In the genomic region with DNA sequence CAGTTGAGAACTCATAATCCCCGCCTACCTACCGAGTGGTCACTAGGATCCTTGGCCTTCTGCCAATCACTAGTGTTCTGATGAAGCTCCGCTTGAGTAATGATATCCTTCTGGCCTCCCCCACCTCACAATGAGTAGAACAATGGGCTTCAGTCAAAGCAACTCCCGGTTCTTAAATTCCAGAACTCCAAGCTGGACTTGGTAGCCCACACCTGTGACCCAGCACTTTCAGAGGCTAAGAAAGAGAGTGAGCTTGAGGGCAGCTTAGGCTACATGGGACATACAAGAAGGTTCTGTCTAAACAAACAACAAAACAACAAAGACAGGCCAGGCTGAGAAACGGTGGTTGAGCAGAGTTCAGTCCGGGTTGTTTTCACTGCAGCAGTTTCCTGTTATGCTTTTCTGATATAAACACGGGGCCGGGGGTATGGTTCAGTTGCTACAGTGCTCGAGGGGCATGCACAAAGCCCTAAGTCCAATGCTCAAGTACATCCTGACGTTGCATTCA, we compare ENCODE assay signal across 8 mouse cellular contexts. TPM values are rescaled to one million over a fixed set of nuclear protein-coding genes. Genes with fewer than 3 reads are reported as not detected.
A peak's percentile ranks its signal among the peaks of the same experiment; 100 is the strongest.
DNase-seq lines count a peak whose midpoint lies in the region; ATAC-seq and TF ChIP-seq lines count a peak whose summit lies in the region.

No protein-coding gene starts in this region.

- WGBS in kidney, embryonic 15.5 days: 39% methylated on average over 10 of the region's 10 CpGs
- WGBS in olfactory bulb, adult 2 months: 61% methylated on average over 10 of the region's 10 CpGs

- 0 out of 2 replicates have a peak, but pooled peaks have one; percentile 19 for ATAC-seq in kidney, embryonic 15.5 days (replicated peaks; ENCODE audit: low FRiP score)

- no peaks in the 10 kb centered on the region for H3K9me3 ChIP-seq in kidney, embryonic 15.5 days (replicated peaks)

- no peak for TF ChIP-seq POLR2A in olfactory bulb, adult 2 months (IDR thresholded peaks at IDR 0.05; ENCODE audit: insufficient read depth, low read depth, low read length)

- peak; percentile 7 for DNase-seq in embryo, embryonic 10.5 days (ENCODE audit: low spot score)
- DNase-seq in embryo, embryonic 9.5 days (ENCODE audit: extremely low spot score): no peak
- DNase-seq in heart, adult 8-10 months (ENCODE audit: low spot score): peak; percentile 51
- DNase-seq in layer of hippocampus, postnatal 10 days (ENCODE audit: low spot score in 2 of 2): no peak
- DNase-seq in embryo, embryonic 10 days (ENCODE audit: low spot score): no peak
- no peak for DNase-seq in ovary, adult 18-20 months (ENCODE audit: low spot score)

- no peak overlapping the region for H3K4me3 ChIP-seq in kidney, embryonic 15.5 days (replicated peaks)
- H3K4me3 ChIP-seq in olfactory bulb, adult 2 months (ENCODE audit: insufficient read depth, low read depth, low read length): no peak overlapping the region

- no peaks in the 10 kb centered on the region for H3K27me3 ChIP-seq in kidney, embryonic 15.5 days

- TF ChIP-seq CTCF in olfactory bulb, adult 2 months (IDR thresholded peaks at IDR 0.05; ENCODE audit: insufficient read depth, low read depth, low read length): no peak

- H3K4me2 ChIP-seq in kidney, embryonic 15.5 days: 0 out of 2 replicates have a peak overlapping the region, but pooled peaks have one; percentile 7

- H3K4me1 ChIP-seq in kidney, embryonic 15.5 days: peaks cover 23% of the 10 kb centered on the region
- no peaks in the 10 kb centered on the region; the same call in 1 of the 2 replicates for H3K4me1 ChIP-seq in olfactory bulb, adult 2 months (ENCODE audit: control insufficient read depth, insufficient read depth, low read length)

- H3K9ac ChIP-seq in kidney, embryonic 15.5 days: no peak overlapping the region

- H3K27ac ChIP-seq in kidney, embryonic 15.5 days: peak overlapping the region; percentile 90
- peak overlapping the region; percentile 56; the same call in 1 of the 2 replicates for H3K27ac ChIP-seq in olfactory bulb, adult 2 months (ENCODE audit: insufficient read depth, low read depth, low read length)

- H3K36me3 ChIP-seq in kidney, embryonic 15.5 days: no peaks in the 10 kb centered on the region

RNA-seq across cellular contexts. Expression of a gene that starts 7.4 kb away (rescaled TPM):
- 100 to 1,000 TPM; 113 to 135 (median 122) TPM for total RNA-seq in heart, adult 8-10 months (2022)
- 91.0 and 94.6 TPM in 2 replicates for polyA plus RNA-seq in kidney, embryonic 15.5 days (2015; fragmentation: Nextera tagmentation; extraction: Ambion mirVana)
- polyA plus RNA-seq in olfactory bulb, adult 2 months (2012; ENCODE audit: insufficient read depth, insufficient read length, low replicate concordance, missing spikeins): 708 TPM in 1 of 2 replicates, not detected in the other
- 100 to 1,000 TPM; 189 to 196 TPM for total RNA-seq in layer of hippocampus, postnatal 10 days (2021)

RNA-seq across cellular contexts. Expression of a gene that starts 16.9 kb away (rescaled TPM):
- total RNA-seq in heart, adult 8-10 months (2022): 10 to 100 TPM in 1 of 4 experiments, 1 to 10 TPM in 3; 6.6 to 10.6 (median 6.7) TPM
- 22.8 and 24.3 TPM in 2 replicates for polyA plus RNA-seq in kidney, embryonic 15.5 days (2015; fragmentation: Nextera tagmentation; extraction: Ambion mirVana)
- polyA plus RNA-seq in olfactory bulb, adult 2 months (2012; ENCODE audit: insufficient read depth, insufficient read length, low replicate concordance, missing spikeins): not detected in 2 replicates
- 1 to 10 TPM; 8.2 to 8.8 TPM for total RNA-seq in layer of hippocampus, postnatal 10 days (2021)

RNA-seq across cellular contexts. Expression of a gene that starts 43.0 kb away (rescaled TPM):
- total RNA-seq in heart, adult 8-10 months (2022): 10 to 100 TPM; 73.2 to 91.8 (median 82.4) TPM
- polyA plus RNA-seq in kidney, embryonic 15.5 days (2015; fragmentation: Nextera tagmentation; extraction: Ambion mirVana): 32.1 and 38.0 TPM in 2 replicates
- polyA plus RNA-seq in olfactory bulb, adult 2 months (2012; ENCODE audit: insufficient read depth, insufficient read length, low replicate concordance, missing spikeins): 856 and 1,023 TPM in 2 replicates
- 100 to 1,000 TPM; 161 to 222 TPM for total RNA-seq in layer of hippocampus, postnatal 10 days (2021)

Comparison
In these comparisons a context has a peak if more than half of its experiments do, and no peak if none do; other contexts are left out.
1. DNase-seq: peak in embryo, embryonic 10.5 days (single experiment) and heart, adult 8-10 months (single experiment); none in embryo, embryonic 9.5 days (single experiment), layer of hippocampus, postnatal 10 days (0 of 2), embryo, embryonic 10 days (single experiment) and ovary, adult 18-20 months (single experiment).